Mouse (Mus musculus) heart, postnatal 25 days (tissue): ENCODE measurements around the gene Ap2a1. TPM values are rescaled to one million over a fixed set of nuclear protein-coding genes. Genes with fewer than 3 reads are reported as not detected.
A peak's percentile ranks its signal among the peaks of the same experiment; 100 is the strongest.

Experiments used
- DNase-seq: peaks from one replicate; pipeline ENCODE4 v3.0.0; 2022; ENCODE audit warnings: low spot score
- intact Hi-C: fragments of 180-260 bp; cut with DNase I; formaldehyde crosslinking; loops from one replicate; pipeline ENCODE4 v1.15.1; 2025
- total RNA-seq, 2 experiments: library from RNA; stranded (reverse); gene quantifications; 2 replicates each; pipeline ENCODE4 v1.2.3; 2021

Gene Ap2a1
- total RNA-seq: 10 to 100 TPM; 72.5 to 73.1 TPM

GRCm38 (mm10) chr7:44929204-44930151 is at the start of gene Ap2a1:
Gene Ap2a1, minus strand, starts transcription at chr7:44929496.
- intact Hi-C loops: no loop called here
- DNase-seq: peak; percentile 100

GRCm38 (mm10) chr7:44978300-44978699 is 49.0 kb upstream of the Ap2a1 start:
- intact Hi-C loops: no loop called here
- no peak for DNase-seq

GRCm38 (mm10) chr7:44975117-44975419 is 45.8 kb upstream of the Ap2a1 start:
- no peak for DNase-seq

GRCm38 (mm10) chr7:44974383-44975116 is 45.3 kb upstream of the Ap2a1 start, which contains the start of gene Cpt1c:
Gene Cpt1c, minus strand, starts transcription at chr7:44974851.
- peak; percentile 66 for DNase-seq
- intact Hi-C loops: no loop called here

More at GRCm38 (mm10) chr7:44975117-44975419, 45.8 kb upstream of the Ap2a1 start:
- intact Hi-C loops: no loop called here

GRCm38 (mm10) chr7:44973415-44974130 is 44.3 kb upstream of the Ap2a1 start:
- no peak for DNase-seq
- intact Hi-C loops: no loop called here

- intact Hi-C loops: no loop called here
- no peak for DNase-seq
These were observed 41.8 kb upstream of the Ap2a1 start for GRCm38 (mm10) chr7:44971142-44971541.

- intact Hi-C loops: no loop called here
- DNase-seq: peak; percentile 80
These were observed 41.0 kb upstream of the Ap2a1 start for GRCm38 (mm10) chr7:44970231-44970691.

GRCm38 (mm10) chr7:44966638-44967037 is 37.3 kb upstream of the Ap2a1 start:
- intact Hi-C loops: no loop called here
- DNase-seq: no peak

GRCm38 (mm10) chr7:44965975-44966374 is 36.7 kb upstream of the Ap2a1 start:
- no peak for DNase-seq
- intact Hi-C loops: no loop called here

GRCm38 (mm10) chr7:44964990-44965389 is 35.7 kb upstream of the Ap2a1 start:
- no peak for DNase-seq
- intact Hi-C loops: no loop called here

GRCm38 (mm10) chr7:44962831-44963230 is 33.5 kb upstream of the Ap2a1 start:
- DNase-seq: no peak
- intact Hi-C loops: no loop called here

- no peak for DNase-seq
- intact Hi-C loops: no loop called here
These were observed 33.0 kb upstream of the Ap2a1 start for GRCm38 (mm10) chr7:44962337-44962736.

GRCm38 (mm10) chr7:44960512-44960910 is 31.2 kb upstream of the Ap2a1 start:
- intact Hi-C loops: no loop called here
- no peak for DNase-seq

GRCm38 (mm10) chr7:44959874-44960511 is 30.7 kb upstream of the Ap2a1 start:
- no peak for DNase-seq
- intact Hi-C loops: loop anchor here (2.0 to 5.0 kb wide), 2 partner anchors 63 to 238 kb away; partner anchors contain the start of gene Fuz

GRCm38 (mm10) chr7:44959281-44959680 is 30.0 kb upstream of the Ap2a1 start:
- no peak for DNase-seq
- intact Hi-C loops: loop anchor here (2.0 to 5.0 kb wide), 2 partner anchors 62 to 237 kb away; partner anchors contain the start of gene Fuz

- DNase-seq: no peak
- intact Hi-C loops: loop anchor here (2.0 to 5.0 kb wide), 2 partner anchors 61 to 236 kb away; partner anchors contain the start of gene Fuz
These were observed 28.9 kb upstream of the Ap2a1 start for GRCm38 (mm10) chr7:44958208-44958607.

GRCm38 (mm10) chr7:44957183-44957835 is 28.0 kb upstream of the Ap2a1 start:
- peak; percentile 76 for DNase-seq
- intact Hi-C loops: loop anchor here (1.0 to 5.0 kb wide), 2 partner anchors 32 to 235 kb away; no protein-coding TSS in a partner anchor

- intact Hi-C loops: loop anchor here (5.0 kb wide), 1 partner anchor 234 kb away; no protein-coding TSS in a partner anchor
These were observed 27.0 kb upstream of the Ap2a1 start for GRCm38 (mm10) chr7:44956266-44956665.

GRCm38 (mm10) chr7:44955628-44956027 is 26.3 kb upstream of the Ap2a1 start:
- DNase-seq: no peak
- intact Hi-C loops: loop anchor here (5.0 kb wide), 1 partner anchor 233 kb away; no protein-coding TSS in a partner anchor

More at GRCm38 (mm10) chr7:44956266-44956665, 27.0 kb upstream of the Ap2a1 start:
- no peak for DNase-seq
